Comparison of ENCODE assay signal across 8 mouse cellular contexts in the genomic region with DNA sequence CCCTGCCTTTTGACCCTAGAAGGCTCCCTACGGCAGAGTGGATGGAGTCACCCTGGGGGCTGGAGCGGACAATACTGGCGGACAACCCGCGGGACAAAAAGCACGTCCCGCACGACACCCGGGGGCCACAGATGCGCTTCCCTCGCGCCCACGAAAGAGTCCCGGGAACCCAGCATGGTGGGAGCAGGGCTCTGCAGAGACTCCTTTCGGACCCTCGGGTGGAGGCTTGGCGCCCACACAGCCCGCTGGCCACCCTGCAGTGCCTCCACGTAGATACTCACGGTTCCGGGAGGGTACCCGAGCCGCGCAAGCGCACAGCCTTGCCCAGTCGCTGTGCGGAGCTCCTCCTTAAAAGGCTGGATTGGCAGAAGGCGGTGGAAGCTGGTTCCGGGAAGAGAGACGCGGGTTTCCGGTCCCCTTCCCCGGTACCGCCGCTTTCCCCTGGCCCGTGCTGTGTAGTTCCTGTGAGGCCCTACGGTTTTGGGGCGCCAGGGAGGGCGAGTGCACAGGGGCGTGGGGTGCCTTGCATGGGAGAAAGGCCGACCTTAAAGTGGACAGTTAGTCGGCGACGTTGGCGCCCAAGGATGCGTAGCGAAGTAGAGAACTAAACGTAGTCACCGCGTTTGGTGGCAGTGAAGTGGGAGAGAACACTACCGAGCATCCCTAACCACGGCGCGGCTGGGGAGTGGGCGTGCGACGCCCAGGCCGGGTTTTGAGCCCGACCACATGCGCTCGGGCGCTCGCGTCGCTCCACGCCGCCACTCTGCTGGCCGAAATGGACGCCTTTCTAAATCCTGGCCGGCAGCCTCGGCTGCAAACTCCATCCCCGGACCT. TPM values are rescaled to one million over a fixed set of nuclear protein-coding genes. Genes with fewer than 3 reads are reported as not detected.
DNase-seq lines count a peak whose midpoint lies in the region; ATAC-seq lines count a peak whose summit lies in the region.

A gene (minus strand): TSS at position 362 of the 834 bp plus-strand sequence.

- DNase-seq in Muller cell, postnatal 12 days (ENCODE audit: inconsistent ontology term), result peak; percentile 94
- peak; percentile 96 for DNase-seq in cerebellum, adult 9-11 months
- DNase-seq in frontal cortex, postnatal 10 days (ENCODE audit: low spot score in 2 of 2), result peak; percentile 90
- peak; percentile 84 to 86 for DNase-seq in layer of hippocampus, postnatal 25 days (ENCODE audit: extremely low spot score in 1 of 2, low spot score in 1 of 2)
- peak; percentile 94 for DNase-seq in lung, postnatal 25 days (ENCODE audit: low spot score)
- DNase-seq in retina, embryonic 14.5 days (ENCODE audit: low spot score), result peak; percentile 92
- peak; percentile 83 for DNase-seq in thymus, postnatal 4 days

- H3K36me3 ChIP-seq in hindbrain, embryonic 12.5 days, result 0 out of 2 replicates have a peak, but pooled peaks cover 7% of the 10 kb centered on the region

- WGBS in hindbrain, embryonic 12.5 days, result under 1% methylated on average over 72 of the region's 72 CpGs

- H3K27ac ChIP-seq in hindbrain, embryonic 12.5 days, result peak within 1 kb of the TSS; percentile 94

- peaks cover 18% of the 10 kb centered on the region for H3K4me1 ChIP-seq in hindbrain, embryonic 12.5 days

- peak; percentile 96 for ATAC-seq in hindbrain, embryonic 12.5 days (ENCODE audit: low FRiP score)

- peak within 1 kb of the TSS; percentile 65 for H3K4me3 ChIP-seq in hindbrain, embryonic 12.5 days

- peak within 1 kb of the TSS; percentile 67 for H3K4me2 ChIP-seq in hindbrain, embryonic 12.5 days (replicated peaks)

- H3K27me3 ChIP-seq in hindbrain, embryonic 12.5 days, result no peaks in the 10 kb centered on the region

- peak within 1 kb of the TSS; percentile 90 for H3K9ac ChIP-seq in hindbrain, embryonic 12.5 days

- H3K9me3 ChIP-seq in hindbrain, embryonic 12.5 days (replicated peaks), result no peaks in the 10 kb centered on the region

RNA-seq across cellular contexts. Expression of the gene that starts here (rescaled TPM):
- 20.7 and 21.1 TPM in 2 replicates for polyA plus RNA-seq in hindbrain, embryonic 12.5 days (2016; fragmentation: Nextera tagmentation; extraction: Ambion mirVana)
- 10 to 100 TPM in 1 of 2 experiments, 1 to 10 TPM in 1; 9.4 to 10.4 TPM for total RNA-seq in layer of hippocampus, postnatal 25 days (2021)

Comparison
In these comparisons a context has a peak if more than half of its experiments do, and no peak if none do; other contexts are left out.
1. Peak in every context shown above with its lines: DNase-seq, ATAC-seq, H3K4me3 ChIP-seq and H3K27ac ChIP-seq.